Mouse (Mus musculus) forebrain, postnatal 0 days (tissue): ENCODE data around the gene Xrcc1. TPM values are rescaled to one million over a fixed set of nuclear protein-coding genes. Genes with fewer than 3 reads are reported as not detected.

ENCODE experiments used
- ATAC-seq: fragments of 200-750 bp; cut with Nextera tagmentation; 2 replicates; pipeline ENCODE4 v1.8.0; 2017; ENCODE audit warnings: mild to moderate bottlenecking, moderate library complexity
- DNase-seq: peaks from one replicate; pipeline ENCODE4 v3.0.0-alpha.2; 2015
- H3K27ac ChIP-seq: fragments of 300-500 bp; sonication (generic); 2 replicates; pipeline ENCODE4 v1.5.1; 2014; ENCODE audit warnings: low read depth, mild to moderate bottlenecking, antibody characterized with exemption, low read length, moderate library complexity, mixed read lengths
- H3K27me3 ChIP-seq: fragments of 300-500 bp; sonication (generic); 2 replicates; pipeline ENCODE4 v1.6.1; 2014; ENCODE audit warnings: mild to moderate bottlenecking, low read length, mixed read lengths; ENCODE audit not compliant: insufficient read depth
- H3K36me3 ChIP-seq: fragments of 300-500 bp; sonication (generic); 2 replicates; pipeline ENCODE4 v1.6.1; 2014; ENCODE audit warnings: mild to moderate bottlenecking, moderate library complexity; ENCODE audit not compliant: insufficient read depth
- H3K4me1 ChIP-seq: fragments of 300-500 bp; sonication (generic); 2 replicates; pipeline ENCODE4 v1.6.1; 2014; ENCODE audit warnings: antibody characterized with exemption; ENCODE audit not compliant: insufficient read depth
- H3K4me2 ChIP-seq: fragments of 300-500 bp; sonication (generic); 2 replicates; pipeline ENCODE4 v1.6.1; 2014; ENCODE audit warnings: low read depth, mild to moderate bottlenecking, moderate library complexity
- H3K4me3 ChIP-seq: fragments of 300-500 bp; sonication (generic); 2 replicates; pipeline ENCODE4 v1.5.1; 2014; ENCODE audit warnings: low read depth, low read length, mixed read lengths
- H3K9ac ChIP-seq: fragments of 300-500 bp; sonication (generic); 2 replicates; pipeline ENCODE4 v1.6.1; 2014; ENCODE audit warnings: mild to moderate bottlenecking
- H3K9me3 ChIP-seq: fragments of 300-500 bp; sonication (generic); 2 replicates; pipeline ENCODE4 v1.6.1; 2016; ENCODE audit warnings: low read length
- CTCF ChIP-seq: sonication (generic); IDR thresholded peaks from 2 replicates; pipeline ENCODE4 v1.5.1; 2016; ENCODE audit warnings: antibody characterized with exemption, control low read depth, low read depth
- WGBS: fragments of 180-500 bp; shearing (Covaris S2); extraction: QIAGEN DNeasy Blood & Tissue Kit; methylation state at CpG from one replicate; pipeline ENCODE4 v1.1.7; 2014; 5-methylcytosine and 5-hydroxymethylcytosine counted together
- polyA plus RNA-seq: library from polyadenylated mRNA; unstranded; fragments of >200 nt; fragmentation: Nextera tagmentation; extraction: Ambion mirVana; gene quantifications from 2 replicates; pipeline ENCODE4 v1.2.1, GENCODE M21; 2015
- total RNA-seq: library from RNA; depleted of rRNA; stranded (reverse); fragments of >200 nt; gene quantifications from 2 replicates; pipeline ENCODE4 v1.2.3, GENCODE M21; 2014

Gene Xrcc1
- total and polyA plus RNA-seq, 2 experiments from 2014 or later = 48.6 to 49.8 TPM

- ATAC-seq = no peak
- 79% methylated on average over 5 of the region's 5 CpGs for WGBS
Observed at GRCm38 (mm10) chr7:24591735-24592134, 45.6 kb downstream of the Xrcc1 start.

GRCm38 (mm10) chr7:24592163-24592562 is 46.1 kb downstream of the Xrcc1 start:
- no peaks in the 10 kb centered on the region for H3K36me3 ChIP-seq
- H3K27me3 ChIP-seq = no peaks in the 10 kb centered on the region
- no peak overlapping the region for H3K27ac ChIP-seq
- no peak overlapping the region; the same call in 1 of the 2 replicates for H3K9ac ChIP-seq
- no peak overlapping the region for H3K4me2 ChIP-seq
- WGBS = 53% methylated on average over 4 of the region's 4 CpGs
- peaks cover 13% of the 10 kb centered on the region; the same call in 1 of the 2 replicates for H3K4me1 ChIP-seq
- H3K9me3 ChIP-seq = no peaks in the 10 kb centered on the region
- H3K4me3 ChIP-seq = no peak overlapping the region
- ATAC-seq (no peak), DNase-seq (no peak)
- TF ChIP-seq CTCF = no peak

More at GRCm38 (mm10) chr7:24591735-24592134, 45.6 kb downstream of the Xrcc1 start:
- Histone ChIP-seq H3K4me1 (peaks cover 13% of the 10 kb centered on the region; the same call in 1 of the 2 replicates), H3K9me3 (no peaks in the 10 kb centered on the region), H3K27me3 (no peaks in the 10 kb centered on the region), H3K27ac (no peak overlapping the region), H3K9ac (no peak overlapping the region), H3K4me3 (no peak overlapping the region), H3K4me2 (no peak overlapping the region), H3K36me3 (no peaks in the 10 kb centered on the region)
- DNase-seq = peak; percentile 7
- peak; percentile 46 for TF ChIP-seq CTCF

- 72% methylated on average over 6 of the region's 6 CpGs for WGBS
- TF ChIP-seq CTCF = no peak
- H3K4me3 ChIP-seq = no peak overlapping the region
- peak; percentile 7 for DNase-seq
- H3K4me1 ChIP-seq = peaks cover 13% of the 10 kb centered on the region; the same call in 1 of the 2 replicates
- no peak for ATAC-seq
- no peak overlapping the region for H3K9ac ChIP-seq
- H3K27me3 ChIP-seq = no peaks in the 10 kb centered on the region
- no peaks in the 10 kb centered on the region for H3K9me3 ChIP-seq
- no peak overlapping the region for H3K27ac ChIP-seq
- H3K4me2 ChIP-seq = no peak overlapping the region
- H3K36me3 ChIP-seq = no peaks in the 10 kb centered on the region
Observed at GRCm38 (mm10) chr7:24592781-24593180, 46.7 kb downstream of the Xrcc1 start.

GRCm38 (mm10) chr7:24593621-24594308 is 47.7 kb downstream of the Xrcc1 start:
- WGBS = 1% methylated on average over 39 of the region's 39 CpGs
- no peak for TF ChIP-seq CTCF
- peak; percentile 69 for DNase-seq
- Histone ChIP-seq H3K36me3 (no peaks in the 10 kb centered on the region), H3K4me2 (peak overlapping the region; percentile 88), H3K27ac (no peak overlapping the region), H3K9ac (peak overlapping the region; percentile 53), H3K9me3 (no peaks in the 10 kb centered on the region), H3K4me1 (peaks cover 13% of the 10 kb centered on the region; the same call in 1 of the 2 replicates), H3K4me3 (peak overlapping the region; percentile 63), H3K27me3 (no peaks in the 10 kb centered on the region)
- ATAC-seq = peak; percentile 90

- WGBS = 5% methylated on average over 13 of the region's 13 CpGs
- no peaks in the 10 kb centered on the region for H3K9me3 ChIP-seq
- no peaks in the 10 kb centered on the region for H3K36me3 ChIP-seq
- peak; percentile 7 for DNase-seq
- TF ChIP-seq CTCF = no peak
- no peak overlapping the region for H3K27ac ChIP-seq
- peak overlapping the region; percentile 88 for H3K4me2 ChIP-seq
- H3K4me1 ChIP-seq = peaks cover 13% of the 10 kb centered on the region; the same call in 1 of the 2 replicates
- H3K27me3 ChIP-seq = no peaks in the 10 kb centered on the region
- peak overlapping the region; percentile 63 for H3K4me3 ChIP-seq
- H3K9ac ChIP-seq = peak overlapping the region; percentile 53; the same call in 1 of the 2 replicates
- peak; percentile 17; the same call in 1 of the 2 replicates for ATAC-seq
Observed at GRCm38 (mm10) chr7:24594309-24594803, 48.3 kb downstream of the Xrcc1 start.

- H3K9ac ChIP-seq = no peak overlapping the region
- H3K36me3 ChIP-seq = no peaks in the 10 kb centered on the region
- DNase-seq = no peak
- no peaks in the 10 kb centered on the region for H3K27me3 ChIP-seq
- peaks cover 13% of the 10 kb centered on the region; the same call in 1 of the 2 replicates for H3K4me1 ChIP-seq
- WGBS = 83% methylated on average over 2 of the region's 2 CpGs
- no peak overlapping the region for H3K27ac ChIP-seq
- H3K9me3 ChIP-seq = no peaks in the 10 kb centered on the region
- H3K4me2 ChIP-seq = no peak overlapping the region
- H3K4me3 ChIP-seq = no peak overlapping the region
- ATAC-seq = no peak
- TF ChIP-seq CTCF = no peak
Observed at GRCm38 (mm10) chr7:24595464-24595863, 49.4 kb downstream of the Xrcc1 start.

- 67% methylated on average over 4 of the region's 4 CpGs for whole genome bisulfite sequencing
- Histone ChIP-seq H3K9ac (no peak overlapping the region), H3K27ac (no peak overlapping the region), H3K4me2 (no peak overlapping the region), H3K4me1 (peaks cover 15% of the 10 kb centered on the region; the same call in 1 of the 2 replicates), H3K9me3 (no peaks in the 10 kb centered on the region), H3K4me3 (no peak overlapping the region), H3K36me3 (no peaks in the 10 kb centered on the region), H3K27me3 (no peaks in the 10 kb centered on the region)
- TF ChIP-seq CTCF = no peak
- no peak for ATAC-seq
- DNase-seq = no peak
Observed at GRCm38 (mm10) chr7:24598121-24598520, 52.0 kb downstream of the Xrcc1 start.
